Mouse (Mus musculus) heart, embryonic 11.5 days (tissue): ENCODE results near the gene Srrm4. TPM values are rescaled to one million over a fixed set of nuclear protein-coding genes. Genes with fewer than 3 reads are reported as not detected.
A peak's percentile ranks its signal among the peaks of the same experiment; 100 is the strongest.

Source experiments
- ATAC-seq: fragments of 200-750 bp; cut with Nextera tagmentation; replicated peaks from 2 replicates; pipeline ENCODE4 v1.8.0; 2017; ENCODE audit warnings: moderate library complexity; ENCODE audit not compliant: insufficient number of reproducible peaks, low FRiP score, low TSS enrichment
- H3K27ac ChIP-seq: fragments of 300-500 bp; sonication (generic); 2 replicates; pipeline ENCODE4 v1.5.1; 2014; ENCODE audit warnings: mild to moderate bottlenecking, low read depth, low read length
- H3K27me3 ChIP-seq: fragments of 300-500 bp; sonication (generic); 2 replicates; pipeline ENCODE4 v1.6.1; 2014; ENCODE audit warnings: mild to moderate bottlenecking, low read length, mixed read lengths; ENCODE audit not compliant: control insufficient read depth, insufficient read depth
- H3K36me3 ChIP-seq: fragments of 300-500 bp; sonication (generic); 2 replicates; pipeline ENCODE4 v1.6.1; 2014; ENCODE audit warnings: mild to moderate bottlenecking, low read length, moderate library complexity, mixed read lengths; ENCODE audit not compliant: control insufficient read depth, insufficient read depth
- H3K4me1 ChIP-seq: fragments of 300-500 bp; sonication (generic); 2 replicates; pipeline ENCODE4 v1.6.1; 2014; ENCODE audit warnings: low read length; ENCODE audit not compliant: control insufficient read depth, insufficient read depth
- H3K4me2 ChIP-seq: fragments of 300-500 bp; sonication (generic); 2 replicates; pipeline ENCODE4 v1.6.1; 2014; ENCODE audit warnings: mild to moderate bottlenecking, moderate library complexity
- H3K4me3 ChIP-seq: fragments of 300-500 bp; sonication (generic); 2 replicates; pipeline ENCODE4 v1.5.1; 2014; ENCODE audit warnings: low read depth, low read length
- H3K9ac ChIP-seq: fragments of 300-500 bp; sonication (generic); 2 replicates; pipeline ENCODE4 v1.6.1; 2014; ENCODE audit warnings: mild to moderate bottlenecking, low read depth, low read length, moderate library complexity
- H3K9me3 ChIP-seq: fragments of 300-500 bp; sonication (generic); replicated peaks from 2 replicates; pipeline ENCODE4 v1.6.1; 2016; ENCODE audit warnings: low read length; ENCODE audit not compliant: control insufficient read depth
- WGBS: fragments of 180-500 bp; shearing (Covaris S2); extraction: QIAGEN DNeasy Blood & Tissue Kit; methylation state at CpG from one replicate; pipeline ENCODE4 v1.1.7; 2014; ENCODE audit not compliant: insufficient replicate concordance; 5-methylcytosine and 5-hydroxymethylcytosine counted together
- polyA plus RNA-seq: library from polyadenylated mRNA; unstranded; fragments of >200 nt; fragmentation: Nextera tagmentation; extraction: Ambion mirVana; gene quantifications from 2 replicates; pipeline ENCODE4 v1.2.1, GENCODE M21; 2014

Srrm4 gene
- polyA plus RNA-seq, 1 experiment from 2014 or later: 0.86 TPM

GRCm38 (mm10) chr5:116409689-116410590 is 181.7 kb downstream of the Srrm4 start:
- no peak for ATAC-seq
- 0 out of 2 replicates have a peak overlapping the region, but pooled peaks have one; percentile 15 for H3K27ac ChIP-seq

GRCm38 (mm10) chr5:116408965-116409364 is 182.7 kb downstream of the Srrm4 start:
- Histone ChIP-seq H3K4me1 (peaks cover 26% of the 10 kb centered on the region), H3K27ac (no peak overlapping the region), H3K4me3 (no peak overlapping the region), H3K9ac (no peak overlapping the region), H3K4me2 (no peak overlapping the region), H3K27me3 (no peaks in the 10 kb centered on the region), H3K36me3 (no peaks in the 10 kb centered on the region), H3K9me3 (no peaks in the 10 kb centered on the region)
- no peak for ATAC-seq
- WGBS: 52% methylated on average over 9 of the region's 9 CpGs

More at GRCm38 (mm10) chr5:116409689-116410590, 181.7 kb downstream of the Srrm4 start:
- 0 out of 2 replicates have a peak overlapping the region, but pooled peaks have one; percentile 22 for H3K9ac ChIP-seq
- no peaks in the 10 kb centered on the region for H3K27me3 ChIP-seq
- no peak overlapping the region for H3K4me3 ChIP-seq
- H3K4me1 ChIP-seq: peaks cover 33% of the 10 kb centered on the region
- peak overlapping the region; percentile 35 for H3K4me2 ChIP-seq
- 7% methylated on average over 15 of the region's 16 CpGs for WGBS
- no peaks in the 10 kb centered on the region; the same call in 1 of the 2 replicates for H3K36me3 ChIP-seq
- no peaks in the 10 kb centered on the region for H3K9me3 ChIP-seq

- 33% methylated on average over 6 of the region's 6 CpGs for WGBS
- no peaks in the 10 kb centered on the region for H3K9me3 ChIP-seq
- H3K4me2 ChIP-seq: no peak overlapping the region
- H3K36me3 ChIP-seq: no peaks in the 10 kb centered on the region
- H3K4me3 ChIP-seq: no peak overlapping the region
- no peaks in the 10 kb centered on the region for H3K27me3 ChIP-seq
- peak overlapping the region; percentile 0; the same call in 1 of the 2 replicates for H3K27ac ChIP-seq
- H3K4me1 ChIP-seq: peaks cover 17% of the 10 kb centered on the region
- no peak for ATAC-seq
- H3K9ac ChIP-seq: no peak overlapping the region
Measured at GRCm38 (mm10) chr5:116407936-116408335, 183.7 kb downstream of the Srrm4 start.

- 39% methylated on average over 4 of the region's 4 CpGs for WGBS
- H3K27ac ChIP-seq: no peak overlapping the region
- no peaks in the 10 kb centered on the region for H3K9me3 ChIP-seq
- H3K27me3 ChIP-seq: no peaks in the 10 kb centered on the region
- no peak overlapping the region for H3K9ac ChIP-seq
- no peak overlapping the region for H3K4me2 ChIP-seq
- H3K4me3 ChIP-seq: no peak overlapping the region
- H3K4me1 ChIP-seq: peaks cover 17% of the 10 kb centered on the region
- no peaks in the 10 kb centered on the region for H3K36me3 ChIP-seq
- no peak for ATAC-seq
Measured at GRCm38 (mm10) chr5:116407321-116407720, 184.3 kb downstream of the Srrm4 start.

- Histone ChIP-seq H3K36me3 (no peaks in the 10 kb centered on the region), H3K4me2 (no peak overlapping the region), H3K27me3 (no peaks in the 10 kb centered on the region), H3K4me3 (no peak overlapping the region), H3K4me1 (peaks cover 15% of the 10 kb centered on the region), H3K27ac (no peak overlapping the region), H3K9ac (no peak overlapping the region), H3K9me3 (no peaks in the 10 kb centered on the region)
- WGBS: 76% methylated on average over 3 of the region's 3 CpGs
- ATAC-seq: no peak
Measured at GRCm38 (mm10) chr5:116406507-116406906, 185.1 kb downstream of the Srrm4 start.

GRCm38 (mm10) chr5:116405934-116406333 is 185.7 kb downstream of the Srrm4 start:
- Histone ChIP-seq H3K4me1 (peaks cover 10% of the 10 kb centered on the region), H3K9ac (no peak overlapping the region), H3K9me3 (no peaks in the 10 kb centered on the region), H3K27me3 (no peaks in the 10 kb centered on the region), H3K4me2 (no peak overlapping the region), H3K27ac (no peak overlapping the region), H3K4me3 (no peak overlapping the region), H3K36me3 (no peaks in the 10 kb centered on the region)
- no peak for ATAC-seq
- WGBS: 88% methylated on average over 1 of the region's 1 CpGs

GRCm38 (mm10) chr5:116404063-116404462 is 187.6 kb downstream of the Srrm4 start:
- no peak overlapping the region for H3K27ac ChIP-seq
- H3K4me1 ChIP-seq: no peaks in the 10 kb centered on the region
- no peak overlapping the region for H3K9ac ChIP-seq
- H3K27me3 ChIP-seq: no peaks in the 10 kb centered on the region
- no peak for ATAC-seq
- no peak overlapping the region for H3K4me2 ChIP-seq
- H3K9me3 ChIP-seq: no peaks in the 10 kb centered on the region
- H3K4me3 ChIP-seq: no peak overlapping the region
- H3K36me3 ChIP-seq: no peaks in the 10 kb centered on the region
- 81% methylated on average over 2 of the region's 2 CpGs for WGBS

GRCm38 (mm10) chr5:116400801-116401200 is 190.8 kb downstream of the Srrm4 start:
- no peak overlapping the region for H3K27ac ChIP-seq
- WGBS: 75% methylated on average over 3 of the region's 3 CpGs
- H3K4me1 ChIP-seq: no peaks in the 10 kb centered on the region
- ATAC-seq: no peak
- H3K4me3 ChIP-seq: no peak overlapping the region
- no peaks in the 10 kb centered on the region for H3K36me3 ChIP-seq
- H3K4me2 ChIP-seq: no peak overlapping the region
- H3K27me3 ChIP-seq: no peaks in the 10 kb centered on the region
- H3K9me3 ChIP-seq: no peaks in the 10 kb centered on the region
- no peak overlapping the region for H3K9ac ChIP-seq
